Mouse (Mus musculus) lung, embryonic 16.5 days (tissue): ENCODE data around the gene Harbi1. TPM values are rescaled to one million over a fixed set of nuclear protein-coding genes. Genes with fewer than 3 reads are reported as not detected.

Experiments used
- ATAC-seq: fragments of 200-750 bp; cut with Nextera tagmentation; 2 replicates; pipeline ENCODE4 v1.8.0; 2017; ENCODE audit warnings: low read depth, mild to moderate bottlenecking, moderate library complexity
- H3K27ac ChIP-seq: fragments of 300-500 bp; sonication (generic); 2 replicates; pipeline ENCODE4 v1.5.1; 2014; ENCODE audit warnings: mild to moderate bottlenecking, control low read depth, low read length
- H3K27me3 ChIP-seq: fragments of 300-500 bp; sonication (generic); 2 replicates; pipeline ENCODE4 v1.6.1; 2014; ENCODE audit warnings: low read depth, low read length, mixed read lengths; ENCODE audit not compliant: control insufficient read depth, insufficient read depth
- H3K36me3 ChIP-seq: fragments of 300-500 bp; sonication (generic); 2 replicates; pipeline ENCODE4 v1.6.1; 2014; ENCODE audit warnings: low read length; ENCODE audit not compliant: control insufficient read depth, insufficient read depth
- H3K4me1 ChIP-seq: fragments of 300-500 bp; sonication (generic); replicated peaks from 2 replicates; pipeline ENCODE4 v1.6.1; 2014; ENCODE audit warnings: low read length, mixed read lengths; ENCODE audit not compliant: control insufficient read depth, insufficient read depth
- H3K4me2 ChIP-seq: fragments of 300-500 bp; sonication (generic); 2 replicates; pipeline ENCODE4 v1.6.1; 2014; ENCODE audit warnings: low read depth, low read length, control low read depth
- H3K4me3 ChIP-seq: fragments of 300-500 bp; sonication (generic); 2 replicates; pipeline ENCODE4 v1.5.1; 2014; ENCODE audit warnings: mild to moderate bottlenecking, low read length, control low read depth
- H3K9ac ChIP-seq: fragments of 300-500 bp; sonication (generic); 2 replicates; pipeline ENCODE4 v1.6.1; 2014; ENCODE audit warnings: low read length, control low read depth
- H3K9me3 ChIP-seq: fragments of 300-500 bp; sonication (generic); 2 replicates; pipeline ENCODE4 v1.6.1; 2016; ENCODE audit warnings: low read length; ENCODE audit not compliant: control insufficient read depth
- WGBS: fragments of 180-500 bp; shearing (Covaris S2); extraction: QIAGEN DNeasy Blood & Tissue Kit; methylation state at CpG from one replicate; pipeline ENCODE4 v1.1.7; 2014; 5-methylcytosine and 5-hydroxymethylcytosine counted together
- polyA plus RNA-seq: library from polyadenylated mRNA; unstranded; fragments of >200 nt; fragmentation: Nextera tagmentation; extraction: Ambion mirVana; gene quantifications from 2 replicates; pipeline ENCODE4 v1.2.1, GENCODE M21; 2015

Harbi1 gene
- polyA plus RNA-seq, 1 experiment from 2014 or later, result 16.4 TPM

DNA sequence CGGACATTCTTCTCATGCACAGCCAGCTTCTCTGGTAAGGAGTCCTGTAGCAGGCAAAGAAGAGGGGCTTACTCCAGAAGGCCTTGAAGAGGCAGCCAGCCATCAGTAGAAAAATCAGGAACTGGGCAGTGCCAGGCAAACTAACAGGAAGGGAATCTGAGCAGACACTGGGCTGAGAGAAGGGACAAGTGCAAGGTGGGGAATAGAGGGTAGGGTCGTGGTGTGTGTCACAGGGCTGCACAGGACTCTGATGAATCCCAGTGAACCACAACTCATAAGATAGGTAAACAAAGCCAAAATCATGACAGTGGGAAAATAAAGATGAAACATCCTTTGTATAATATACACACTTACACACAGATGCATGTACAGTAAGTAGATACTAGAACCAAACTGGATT lies 34.2 kb upstream of the Harbi1 start:
- H3K27me3 ChIP-seq, result no peaks in the 10 kb centered on the region
- ATAC-seq, result no peak
- 69% methylated on average over 2 of the region's 2 CpGs for WGBS
- peaks cover 20% of the 10 kb centered on the region for H3K36me3 ChIP-seq
- no peak overlapping the region for H3K27ac ChIP-seq
- H3K9ac ChIP-seq, result no peak overlapping the region
- no peak overlapping the region for H3K4me2 ChIP-seq
- no peaks in the 10 kb centered on the region for H3K9me3 ChIP-seq
- no peaks in the 10 kb centered on the region for H3K4me1 ChIP-seq
- H3K4me3 ChIP-seq, result no peak overlapping the region

DNA sequence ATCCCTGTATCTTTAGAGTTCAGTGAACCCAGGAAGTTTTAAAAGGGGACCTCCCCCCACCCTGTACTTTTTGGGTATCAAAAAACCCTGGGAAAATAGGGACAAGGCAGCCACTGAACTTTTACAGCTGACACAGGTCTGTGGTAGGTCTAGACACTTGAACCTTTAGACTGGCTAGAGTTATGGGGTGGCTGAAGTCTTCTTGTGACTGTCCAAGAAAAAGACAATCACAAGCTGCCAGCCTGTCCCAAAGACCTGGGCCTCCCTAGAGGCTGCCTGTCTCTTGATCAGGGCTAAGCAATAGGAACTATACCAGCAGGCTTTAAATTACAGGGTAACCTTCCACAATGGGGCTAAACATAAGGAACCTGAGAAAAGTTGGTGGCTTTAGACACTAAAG lies 33.7 kb upstream of the Harbi1 start:
- no peaks in the 10 kb centered on the region for H3K27me3 ChIP-seq
- peaks cover 20% of the 10 kb centered on the region for H3K36me3 ChIP-seq
- no peaks in the 10 kb centered on the region for H3K4me1 ChIP-seq
- H3K4me3 ChIP-seq, result no peak overlapping the region
- H3K27ac ChIP-seq, result no peak overlapping the region
- ATAC-seq, result no peak
- no peak overlapping the region for H3K4me2 ChIP-seq
- H3K9me3 ChIP-seq, result no peaks in the 10 kb centered on the region
- no peak overlapping the region for H3K9ac ChIP-seq

DNA sequence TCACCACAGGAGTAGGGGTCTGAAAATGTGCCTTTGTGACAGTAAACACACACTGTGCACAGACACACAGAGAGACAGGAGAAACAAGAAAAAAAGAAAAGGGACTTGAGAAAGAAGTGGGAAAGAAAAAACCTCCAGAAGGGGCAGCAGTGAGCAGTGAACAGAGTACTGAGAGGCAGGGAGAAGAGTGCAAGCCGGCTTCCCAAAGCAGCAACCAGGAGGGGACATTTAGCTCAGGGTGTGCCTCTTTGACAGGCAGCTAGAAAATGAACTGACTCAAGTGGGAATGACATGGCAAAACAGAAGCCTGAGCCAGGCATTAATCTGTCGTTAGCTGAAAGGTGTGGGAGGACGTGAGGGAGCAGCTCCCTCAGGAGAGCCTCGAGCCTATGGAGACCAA lies 27.8 kb upstream of the Harbi1 start:
- Histone ChIP-seq H3K27me3 (no peaks in the 10 kb centered on the region), H3K9ac (no peak overlapping the region), H3K4me1 (no peaks in the 10 kb centered on the region), H3K36me3 (peaks cover 19% of the 10 kb centered on the region), H3K9me3 (no peaks in the 10 kb centered on the region), H3K4me3 (no peak overlapping the region), H3K27ac (no peak overlapping the region), H3K4me2 (no peak overlapping the region)
- 51% methylated on average over 4 of the region's 4 CpGs for WGBS
- ATAC-seq, result peak; percentile 49; the same call in 1 of the 2 replicates

DNA sequence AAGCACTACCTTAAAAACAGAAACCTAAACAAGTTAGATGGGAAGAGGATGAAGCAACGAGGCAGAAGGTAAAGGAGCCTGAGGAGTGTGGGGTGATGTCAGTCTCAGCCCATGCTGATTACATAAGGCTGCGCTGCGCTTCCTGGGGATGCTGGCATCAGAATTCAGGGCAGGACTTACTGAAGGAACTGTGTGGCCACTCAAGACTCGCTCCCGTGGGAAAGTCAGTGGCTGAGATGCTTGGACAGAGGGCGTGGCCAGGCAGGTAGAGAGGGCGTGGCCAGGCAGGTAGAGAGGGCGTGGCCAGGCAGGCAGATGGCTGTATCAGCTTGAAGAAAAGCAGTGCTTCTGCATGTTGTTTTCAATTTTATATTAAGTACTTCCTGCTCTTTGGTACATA lies 26.7 kb upstream of the Harbi1 start:
- H3K4me1 ChIP-seq, result no peaks in the 10 kb centered on the region
- H3K27ac ChIP-seq, result no peak overlapping the region
- peaks cover 17% of the 10 kb centered on the region for H3K36me3 ChIP-seq
- no peak for ATAC-seq
- 70% methylated on average over 8 of the region's 8 CpGs for WGBS
- H3K4me3 ChIP-seq, result no peak overlapping the region
- H3K27me3 ChIP-seq, result no peaks in the 10 kb centered on the region
- no peak overlapping the region for H3K9ac ChIP-seq
- no peaks in the 10 kb centered on the region for H3K9me3 ChIP-seq
- H3K4me2 ChIP-seq, result no peak overlapping the region

DNA sequence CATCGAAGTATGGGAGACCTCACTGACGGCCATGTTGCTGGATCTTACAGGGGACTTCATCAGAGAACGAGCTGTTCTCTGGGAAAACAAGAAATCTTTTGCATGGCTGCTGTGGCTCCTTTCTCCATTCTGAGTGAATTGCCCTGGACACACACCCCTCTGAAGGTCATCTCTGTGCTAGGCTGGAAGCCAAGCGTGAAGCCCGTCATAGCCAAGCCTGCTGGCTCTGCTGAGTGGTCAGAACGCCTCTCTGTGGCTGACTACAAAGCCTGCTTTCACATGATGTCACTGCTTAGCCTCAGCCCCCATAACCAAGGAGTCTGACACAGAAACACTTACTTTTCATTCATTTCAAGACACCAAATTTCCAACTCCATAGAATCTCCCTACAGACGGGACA lies 21.2 kb upstream of the Harbi1 start:
- no peak overlapping the region for H3K9ac ChIP-seq
- no peak for ATAC-seq
- WGBS, result 84% methylated on average over 7 of the region's 7 CpGs
- no peaks in the 10 kb centered on the region for H3K27me3 ChIP-seq
- H3K9me3 ChIP-seq, result no peaks in the 10 kb centered on the region
- H3K36me3 ChIP-seq, result peaks cover 16% of the 10 kb centered on the region
- no peaks in the 10 kb centered on the region for H3K4me1 ChIP-seq
- H3K27ac ChIP-seq, result no peak overlapping the region
- no peak overlapping the region for H3K4me3 ChIP-seq
- no peak overlapping the region for H3K4me2 ChIP-seq

DNA sequence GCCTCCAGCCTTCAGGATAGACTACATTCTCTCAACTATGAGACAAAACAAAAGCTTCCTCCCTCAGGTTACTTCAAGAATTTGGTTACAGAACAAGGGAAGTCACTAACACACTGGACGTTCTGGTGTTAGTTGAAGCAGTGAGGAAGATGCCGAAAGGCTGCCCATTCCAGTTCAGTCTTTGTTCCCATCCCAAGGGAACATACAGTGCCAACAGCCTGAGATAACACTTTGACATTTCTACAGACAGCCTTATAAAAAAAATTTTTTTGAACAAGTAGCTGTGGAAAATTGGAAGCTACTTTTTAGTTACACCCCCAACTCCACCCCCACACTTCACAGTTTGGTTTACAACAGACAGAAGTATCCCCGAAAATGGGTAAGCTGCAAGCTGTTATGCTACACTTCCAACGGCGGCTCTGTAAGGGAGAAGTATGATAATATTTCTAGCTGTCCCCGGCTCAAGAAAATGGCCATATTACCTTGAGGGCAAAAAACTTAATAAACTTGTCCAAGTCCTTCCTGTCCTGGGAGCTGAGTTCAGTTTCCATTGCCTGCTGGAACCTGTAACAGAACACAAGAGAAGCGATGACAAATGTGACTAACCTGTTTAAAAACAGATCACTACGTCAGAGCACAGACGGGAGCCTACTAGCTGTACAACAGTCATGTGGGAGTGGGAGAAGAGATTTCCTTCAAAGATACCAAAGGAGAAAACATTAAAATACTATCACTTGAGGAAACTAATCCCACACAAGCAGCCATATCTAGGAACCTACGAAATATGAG lies 15.0 kb upstream of the Harbi1 start:
- Histone ChIP-seq H3K4me2 (no peak overlapping the region), H3K27me3 (no peaks in the 10 kb centered on the region), H3K9ac (no peak overlapping the region), H3K9me3 (no peaks in the 10 kb centered on the region), H3K4me1 (no peaks in the 10 kb centered on the region; the same call in 1 of the 2 replicates), H3K36me3 (no peaks in the 10 kb centered on the region; the same call in 1 of the 2 replicates), H3K4me3 (no peak overlapping the region), H3K27ac (no peak overlapping the region)
- WGBS, result 82% methylated on average over 10 of the region's 10 CpGs
- ATAC-seq, result no peak

DNA sequence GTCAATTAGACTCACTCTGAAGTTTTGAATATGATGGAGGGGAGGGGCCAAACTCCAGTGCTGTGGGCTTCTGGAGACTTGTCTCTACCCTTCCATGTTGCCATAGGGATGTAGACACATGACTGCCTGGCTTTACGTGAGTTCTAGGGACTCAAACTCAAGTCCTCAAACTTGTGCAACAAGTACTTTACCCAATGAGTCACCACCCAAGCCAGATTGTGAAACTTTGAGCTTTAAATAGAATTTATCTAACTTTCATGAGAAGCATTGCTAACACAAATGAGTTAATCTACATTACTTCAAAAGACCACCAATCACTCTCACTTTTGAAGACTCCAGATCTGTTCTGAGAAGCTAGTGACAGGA lies 14.4 kb upstream of the Harbi1 start:
- no peak overlapping the region for H3K4me2 ChIP-seq
- H3K4me3 ChIP-seq, result no peak overlapping the region
- H3K9me3 ChIP-seq, result no peaks in the 10 kb centered on the region
- no peak overlapping the region for H3K9ac ChIP-seq
- ATAC-seq, result peak; percentile 60; the same call in 1 of the 2 replicates
- H3K4me1 ChIP-seq, result no peaks in the 10 kb centered on the region; the same call in 1 of the 2 replicates
- H3K27me3 ChIP-seq, result no peaks in the 10 kb centered on the region
- H3K36me3 ChIP-seq, result no peaks in the 10 kb centered on the region; the same call in 1 of the 2 replicates
- WGBS, result 50% methylated on average over 1 of the region's 1 CpGs
- no peak overlapping the region for H3K27ac ChIP-seq

DNA sequence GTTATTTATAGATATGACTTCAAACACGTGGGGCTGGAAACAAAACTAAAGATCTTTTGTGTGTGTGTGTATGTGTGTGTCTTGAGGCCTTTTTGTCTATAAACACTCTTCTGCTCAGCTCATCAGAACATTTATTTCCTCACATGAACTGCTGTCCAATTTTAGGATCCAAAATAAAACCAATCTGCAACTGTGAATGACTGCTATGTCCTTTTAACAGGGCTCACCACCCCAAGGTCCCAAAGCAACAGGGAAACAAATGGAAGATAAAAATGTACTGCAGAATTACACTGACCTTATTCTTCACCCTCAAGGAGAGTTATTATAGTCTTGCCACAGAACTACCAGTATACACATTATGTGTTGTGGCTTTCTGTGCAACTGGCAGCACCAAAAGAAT lies 11.4 kb upstream of the Harbi1 start:
- no peaks in the 10 kb centered on the region for H3K9me3 ChIP-seq
- no peak overlapping the region for H3K4me3 ChIP-seq
- no peak overlapping the region for H3K4me2 ChIP-seq
- H3K9ac ChIP-seq, result no peak overlapping the region
- ATAC-seq, result no peak
- no peak overlapping the region for H3K27ac ChIP-seq
- H3K36me3 ChIP-seq, result no peaks in the 10 kb centered on the region; the same call in 1 of the 2 replicates
- WGBS, result 54% methylated on average over 1 of the region's 1 CpGs
- H3K27me3 ChIP-seq, result no peaks in the 10 kb centered on the region
- no peaks in the 10 kb centered on the region; the same call in 1 of the 2 replicates for H3K4me1 ChIP-seq

DNA sequence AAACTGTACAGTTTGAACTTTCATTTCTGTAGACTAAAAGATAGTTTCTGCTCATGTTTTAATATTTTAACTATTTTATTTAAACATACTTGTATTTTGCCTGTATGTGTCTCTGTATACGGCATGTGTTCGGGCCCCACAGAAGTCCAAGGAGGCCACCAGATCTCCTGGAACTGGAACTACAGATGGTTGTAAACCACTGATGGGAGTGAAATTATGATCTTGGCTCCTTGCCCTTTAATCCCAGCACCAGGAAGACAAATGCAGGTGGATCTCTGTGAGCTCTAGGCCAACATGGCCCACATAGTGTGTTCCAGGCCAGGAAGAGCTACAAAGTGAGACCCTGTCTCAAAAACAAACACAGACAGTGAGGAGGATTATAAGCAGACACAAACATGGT lies 9.3 kb upstream of the Harbi1 start:
- 92% methylated on average over 2 of the region's 2 CpGs for whole genome bisulfite sequencing

More for the DNA sequence above, 9.3 kb upstream of the Harbi1 start:
- Histone ChIP-seq H3K4me2 (no peak overlapping the region), H3K4me1 (no peaks in the 10 kb centered on the region), H3K36me3 (no peaks in the 10 kb centered on the region), H3K9me3 (no peaks in the 10 kb centered on the region), H3K27me3 (no peaks in the 10 kb centered on the region), H3K4me3 (no peak overlapping the region), H3K9ac (no peak overlapping the region), H3K27ac (no peak overlapping the region)
- no peak for ATAC-seq
